Mouse (Mus musculus) bone marrow macrophage, adult 2 months (primary cell): ENCODE measurements around the gene Ggt7. TPM values are rescaled to one million over a fixed set of nuclear protein-coding genes. Genes with fewer than 3 reads are reported as not detected.
A peak's percentile ranks its signal among the peaks of the same experiment; 100 is the strongest.

Source experiments
- H3K27ac ChIP-seq: 2 replicates; pipeline ENCODE4 v1.5.1; 2012; ENCODE audit warnings: low read depth, low read length; ENCODE audit not compliant: insufficient read depth
- H3K4me1 ChIP-seq: 2 replicates; pipeline ENCODE4 v1.6.1; 2012; ENCODE audit warnings: low read length; ENCODE audit not compliant: control insufficient read depth, insufficient read depth
- H3K4me3 ChIP-seq: 2 replicates; pipeline ENCODE4 v1.5.1; 2012; ENCODE audit warnings: mild to moderate bottlenecking, low read length, moderate library complexity; ENCODE audit not compliant: insufficient read depth
- CTCF ChIP-seq: IDR thresholded peaks from 2 replicates; pipeline ENCODE4 v1.5.1; 2012; ENCODE audit warnings: low read depth, mild to moderate bottlenecking, low read length, moderate library complexity
- POLR2A ChIP-seq: IDR thresholded peaks from 2 replicates; pipeline ENCODE4 v1.6.1; 2012; ENCODE audit warnings: mild to moderate bottlenecking, low read depth, low read length, borderline replicate concordance
- polyA plus RNA-seq: library from polyadenylated mRNA; stranded (reverse); fragments of >200 nt; gene quantifications from 2 replicates; pipeline ENCODE4 v1.2.4, GENCODE M21; 2012; ENCODE audit not compliant: missing spikeins, insufficient read depth, insufficient read length

Ggt7 gene
- not detected in 2 replicates for polyA plus RNA-seq

DNA sequence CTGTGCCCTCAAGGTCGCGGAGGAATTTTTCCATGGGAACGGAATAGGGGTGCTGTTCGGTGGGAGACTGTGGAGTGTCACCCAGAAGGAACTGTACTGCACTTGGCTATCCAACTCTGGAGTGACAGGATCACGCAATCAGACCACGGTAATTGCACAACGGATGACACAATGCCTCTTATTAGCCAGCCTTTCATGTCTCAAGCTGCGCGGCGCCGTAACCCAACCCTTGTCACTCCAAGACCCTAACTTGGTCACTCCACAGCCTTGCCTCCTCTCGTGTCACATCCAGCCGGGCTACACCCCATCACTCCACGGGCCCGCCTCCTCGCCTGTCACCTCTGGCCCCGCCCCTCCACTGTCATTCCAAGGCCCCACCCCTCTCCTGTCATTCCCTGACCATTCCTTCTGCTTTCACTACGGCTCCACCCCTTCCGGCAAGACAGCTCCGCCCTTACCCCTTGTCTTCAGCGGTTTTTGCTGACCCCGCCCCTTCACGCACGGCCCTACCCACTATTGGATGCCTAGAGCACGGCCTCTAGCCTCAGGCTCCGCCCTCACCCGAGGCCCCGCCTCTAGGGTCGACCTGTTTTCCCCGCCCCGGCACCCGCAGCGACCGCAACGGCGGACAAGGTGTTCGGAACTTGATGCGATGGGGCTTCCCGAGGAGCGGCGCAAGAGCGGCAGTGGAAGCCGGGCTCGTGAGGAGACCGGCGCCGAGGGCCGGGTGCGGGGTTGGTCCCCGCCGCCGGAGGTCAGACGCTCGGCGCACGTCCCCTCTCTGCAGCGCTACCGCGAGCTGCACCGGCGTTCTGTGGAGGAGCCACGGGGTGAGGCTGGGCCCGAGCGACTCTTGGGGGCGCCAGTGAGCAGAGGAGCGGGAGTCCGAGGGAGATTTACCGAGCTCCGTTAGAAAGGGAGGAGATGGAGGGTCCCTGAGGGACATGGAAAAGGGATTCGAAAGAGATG is at the start of gene Ggt7, which contains the start of gene Acss2:
Ggt7 (minus strand) TSS at position 783 of the 969 bp plus-strand sequence.
Acss2 (plus strand) TSS at position 494 of the 969 bp plus-strand sequence.
- H3K4me1 ChIP-seq: peaks cover 13% of the 10 kb centered on the region
- H3K27ac ChIP-seq: peak within 1 kb of the TSS; percentile 20
- peak within 1 kb of the TSS; percentile 84 for H3K4me3 ChIP-seq
- TF ChIP-seq POLR2A (no peak), CTCF (peak; percentile 61)

DNA sequence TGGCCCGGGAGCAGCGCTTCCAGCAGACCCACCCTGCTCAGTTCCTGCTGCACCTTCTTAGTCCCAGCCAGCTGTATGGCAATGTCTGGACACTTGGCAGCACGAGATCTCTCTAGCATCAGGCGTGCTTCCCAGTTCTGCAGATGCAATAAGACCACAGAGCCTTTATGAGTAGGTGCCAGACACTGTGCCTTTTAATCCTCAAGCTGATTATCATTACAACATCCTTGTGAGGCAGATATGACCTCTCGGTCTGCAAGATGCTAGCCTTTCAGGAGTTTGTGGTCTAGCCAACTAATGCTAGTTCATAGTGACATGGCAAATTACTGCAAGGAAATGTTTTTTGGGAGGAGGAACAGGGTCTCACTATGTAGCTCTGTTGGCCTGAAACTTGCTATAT is 49.7 kb upstream of the Ggt7 start:
- Histone ChIP-seq H3K27ac (no peak overlapping the region), H3K4me1 (0 out of 2 replicates have a peak, but pooled peaks cover 2% of the 10 kb centered on the region), H3K4me3 (no peak overlapping the region)
- no peak for TF ChIP-seq CTCF
- no peak for TF ChIP-seq POLR2A

DNA sequence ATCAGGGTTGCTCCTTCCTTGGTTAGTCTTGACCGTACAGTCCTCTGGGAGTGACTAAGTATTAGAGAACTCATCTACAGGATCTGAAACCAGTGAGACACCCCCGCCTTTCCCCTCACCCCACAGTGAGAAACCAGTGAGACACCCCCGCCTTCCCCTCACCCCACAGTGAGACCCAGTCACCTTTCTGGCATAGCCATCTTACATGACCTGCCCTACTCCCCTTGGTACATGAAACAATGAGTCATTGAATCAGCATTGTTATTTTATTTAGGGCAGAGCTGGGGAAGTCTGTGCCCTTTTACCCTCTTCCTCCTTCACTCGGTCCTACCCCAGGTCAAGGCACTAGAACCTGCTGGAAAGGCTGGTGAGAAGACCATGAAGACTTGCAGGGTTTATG is 44.9 kb upstream of the Ggt7 start:
- Histone ChIP-seq H3K27ac (no peak overlapping the region), H3K4me3 (no peak overlapping the region), H3K4me1 (0 out of 2 replicates have a peak, but pooled peaks cover 4% of the 10 kb centered on the region)
- TF ChIP-seq CTCF (no peak), POLR2A (no peak)

DNA sequence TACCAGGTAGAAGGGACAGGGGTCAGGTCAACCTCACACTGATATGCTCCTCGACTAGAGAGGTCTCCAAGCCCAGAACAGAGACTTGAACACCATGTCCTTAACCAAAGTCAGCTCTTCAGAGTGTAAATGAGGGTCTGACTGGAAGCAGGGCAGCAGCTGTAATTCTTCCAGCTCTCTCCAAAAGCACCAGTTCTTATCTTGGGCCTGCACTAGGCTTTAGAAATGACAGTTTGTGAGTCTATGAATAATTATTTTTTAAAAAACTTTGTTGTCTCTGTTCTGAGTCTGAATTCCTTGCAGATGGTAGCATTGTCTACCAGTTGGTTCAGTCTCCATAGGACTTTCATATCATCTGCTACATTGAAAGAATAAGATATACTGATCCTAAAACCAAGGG is 44.2 kb upstream of the Ggt7 start:
- no peak overlapping the region for H3K4me3 ChIP-seq
- 0 out of 2 replicates have a peak, but pooled peaks cover 4% of the 10 kb centered on the region for H3K4me1 ChIP-seq
- TF ChIP-seq CTCF (no peak), POLR2A (no peak)
- no peak overlapping the region for H3K27ac ChIP-seq

DNA sequence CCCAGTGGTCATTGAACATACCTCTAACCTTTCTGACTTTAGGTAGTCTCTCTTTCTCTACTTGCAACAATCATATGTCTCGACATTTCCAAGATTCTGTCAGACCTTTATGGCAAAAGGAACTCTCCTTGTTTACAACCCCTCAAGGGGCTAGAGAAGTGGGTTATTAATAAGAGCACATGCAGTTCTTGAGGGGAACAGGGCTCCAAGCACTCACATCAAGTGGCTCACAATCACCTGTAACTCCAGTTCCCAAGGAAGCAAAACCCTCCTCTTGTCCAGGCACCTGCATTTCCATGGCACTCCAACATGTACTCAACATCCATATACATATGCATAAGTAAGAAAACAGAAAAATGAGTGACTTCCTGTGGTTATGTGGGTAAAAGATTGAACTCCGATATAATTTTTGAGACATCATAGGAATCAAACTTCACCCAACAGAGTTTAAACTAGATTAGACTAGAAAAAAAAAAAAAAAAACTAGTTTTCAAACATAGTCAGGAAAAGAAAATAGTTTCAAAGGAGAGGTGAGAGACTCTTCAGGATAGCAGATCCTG is 36.5 kb upstream of the Ggt7 start:
- TF ChIP-seq CTCF (no peak), POLR2A (no peak)
- Histone ChIP-seq H3K4me1 (no peaks in the 10 kb centered on the region), H3K4me3 (no peak overlapping the region), H3K27ac (no peak overlapping the region)

DNA sequence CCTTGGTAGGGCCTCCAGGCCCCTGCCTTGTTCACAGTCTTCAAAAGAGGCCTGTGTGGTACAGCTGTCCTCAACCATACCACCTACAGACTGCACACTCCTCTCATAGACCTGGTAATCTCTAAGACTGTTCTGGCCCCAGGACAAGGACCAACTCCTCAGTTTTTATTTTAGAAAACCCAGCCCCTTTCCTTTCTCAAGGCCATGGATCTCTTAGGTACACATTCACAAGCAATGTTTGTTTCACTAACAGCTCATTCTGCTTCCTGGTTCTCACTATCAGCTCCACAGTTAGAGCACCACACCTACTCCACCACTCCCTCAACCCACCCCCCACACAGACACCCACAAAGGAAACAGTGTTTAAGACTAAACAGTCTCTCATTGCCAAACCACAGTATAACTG is 34.9 kb upstream of the Ggt7 start:
- Histone ChIP-seq H3K27ac (no peak overlapping the region), H3K4me1 (no peaks in the 10 kb centered on the region)
- TF ChIP-seq CTCF (no peak), POLR2A (no peak)

DNA sequence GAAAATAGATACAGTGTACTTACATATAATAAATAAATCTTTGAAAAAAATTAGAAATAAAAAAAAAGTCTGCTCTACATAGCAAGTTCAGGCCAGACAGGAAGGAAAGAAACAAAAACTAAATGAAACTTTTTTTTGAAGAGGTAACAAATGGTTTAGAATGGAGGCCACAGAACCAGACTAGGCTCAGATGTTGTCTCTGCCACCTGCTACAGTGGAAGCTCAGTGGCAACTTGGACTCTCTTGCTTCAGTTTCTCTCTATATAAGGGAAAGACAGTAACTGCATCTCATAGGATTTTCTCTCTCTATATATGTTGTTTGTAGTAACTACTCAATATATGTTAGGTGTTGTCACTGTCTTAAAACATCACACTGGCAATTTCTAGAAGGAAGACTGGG is 34.3 kb upstream of the Ggt7 start:
- no peak for TF ChIP-seq POLR2A
- no peak for TF ChIP-seq CTCF
- Histone ChIP-seq H3K27ac (no peak overlapping the region), H3K4me1 (no peaks in the 10 kb centered on the region), H3K4me3 (no peak overlapping the region)

More for the DNA sequence above, 34.9 kb upstream of the Ggt7 start:
- H3K4me3 ChIP-seq: no peak overlapping the region

DNA sequence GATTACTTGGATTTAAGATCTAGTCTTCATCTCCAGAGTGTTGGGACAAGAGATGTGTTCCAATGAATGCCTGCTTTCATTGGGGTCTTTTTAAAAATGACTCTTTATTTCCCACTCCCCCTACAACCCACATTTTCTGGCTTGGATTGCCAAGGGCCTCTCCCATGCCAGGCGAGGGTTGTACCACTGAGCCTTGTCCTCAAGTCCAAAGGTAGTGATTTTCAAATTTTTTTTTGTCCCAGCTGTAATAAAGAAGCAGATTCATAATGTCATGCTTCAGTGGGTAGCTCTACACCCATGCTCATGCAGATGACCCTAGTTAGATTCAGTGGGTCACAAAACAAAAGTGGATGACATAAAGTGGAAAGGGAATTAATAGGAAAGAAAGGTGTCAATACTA is 28.9 kb upstream of the Ggt7 start:
- Histone ChIP-seq H3K27ac (no peak overlapping the region), H3K4me3 (no peak overlapping the region), H3K4me1 (no peaks in the 10 kb centered on the region)
- no peak for TF ChIP-seq POLR2A
- TF ChIP-seq CTCF: no peak

DNA sequence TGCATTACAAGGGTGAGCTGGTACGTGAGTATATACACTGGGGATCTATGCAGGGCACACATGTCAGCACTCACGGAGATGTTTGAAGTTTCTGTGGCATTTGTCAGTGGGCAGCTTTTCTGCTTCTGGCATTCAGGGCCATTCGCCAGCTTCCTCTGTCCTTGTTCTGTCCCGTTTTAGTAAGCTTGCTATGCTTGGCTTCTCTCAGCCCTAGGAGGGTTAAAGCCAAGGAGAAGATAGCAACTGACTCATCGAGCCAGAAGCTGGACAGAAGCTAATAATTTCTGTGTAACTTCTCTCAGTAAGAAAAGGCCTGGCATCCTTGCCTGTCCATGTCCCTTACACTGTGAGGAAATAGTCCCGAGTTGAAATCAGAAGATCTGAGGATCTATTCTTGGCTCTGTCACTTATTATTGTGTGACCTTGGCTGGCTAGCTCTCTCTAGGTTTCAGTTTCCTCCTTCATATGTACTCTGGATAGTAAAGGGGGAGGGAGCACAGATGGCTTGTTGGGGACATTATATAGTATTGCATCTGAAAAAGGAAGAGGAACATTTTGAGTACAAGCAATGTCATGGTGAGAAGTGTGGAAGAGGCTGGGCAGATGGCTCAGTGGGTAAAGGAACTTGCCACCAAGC is 22.9 kb upstream of the Ggt7 start:
- TF ChIP-seq CTCF (no peak), POLR2A (no peak)
- peak overlapping the region; percentile 30 for H3K4me3 ChIP-seq
- H3K4me1 ChIP-seq: peaks cover 8% of the 10 kb centered on the region
- peak overlapping the region; percentile 79 for H3K27ac ChIP-seq
